Mouse (Mus musculus): ENCODE measurements around the gene Sspn.

DNA sequence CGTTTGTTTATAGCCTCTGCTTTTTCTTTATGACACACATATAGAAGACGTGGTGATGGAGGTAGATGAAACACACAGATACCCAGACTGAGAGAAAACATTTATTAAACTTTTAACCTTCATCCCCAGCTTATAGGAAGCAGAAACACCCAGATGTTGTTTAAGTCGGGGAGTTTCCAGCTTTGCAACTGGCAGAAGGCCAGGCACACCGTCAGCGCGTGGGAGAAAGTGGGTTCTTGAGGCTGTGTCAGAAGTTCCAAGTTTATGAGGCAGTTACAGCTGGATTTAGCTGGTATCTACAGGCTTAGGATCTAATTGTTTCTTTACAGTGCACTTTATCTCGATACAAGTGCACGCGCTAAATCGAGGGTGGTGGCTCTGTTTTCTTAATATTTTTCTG, 61.5 kb downstream of the Sspn start:
- no peak for TF ChIP-seq CTCF (IDR thresholded peaks at IDR 0.05; ENCODE audit: low read depth, low read length)
- TF ChIP-seq POLR2A (IDR thresholded peaks at IDR 0.05; ENCODE audit: insufficient read depth, low read length): no peak

All from ES-Bruce4 (cell line).